Mouse (Mus musculus): ENCODE measurements around the gene Dock3.

GRCm38 (mm10) chr9:106874216-106874615 is 357.5 kb downstream of the Dock3 start:
- TF ChIP-seq CTCF (IDR thresholded peaks at IDR 0.05; ENCODE audit: low read depth) (no peak), EP300 (optimal IDR thresholded peaks at IDR 0.05) (no peak)
